Mouse (Mus musculus): ENCODE measurements around the gene Tmem165. TPM values are rescaled to one million over a fixed set of nuclear protein-coding genes. Genes with fewer than 3 reads are reported as not detected.

The Tmem165 gene
- total and polyA plus RNA-seq, 2 experiments from 2014 or later: 41.4 to 70.6 TPM

- Histone ChIP-seq H3K4me1 (ENCODE audit: insufficient read depth) (peaks cover 10% of the 10 kb centered on the region), H3K9me3 (ENCODE audit: low read length) (no peaks in the 10 kb centered on the region), H3K9ac (peak within 1 kb of the TSS; percentile 95), H3K4me3 (ENCODE audit: low read depth, low read length) (peak within 1 kb of the TSS; percentile 83), H3K27me3 (ENCODE audit: insufficient read depth, low read length) (no peaks in the 10 kb centered on the region), H3K36me3 (ENCODE audit: insufficient read depth) (no peaks in the 10 kb centered on the region), H3K27ac (ENCODE audit: low read depth, low read length) (peak within 1 kb of the TSS; percentile 93), H3K4me2 (ENCODE audit: low read depth) (peak within 1 kb of the TSS; percentile 89)
- DNase-seq (peak; percentile 96), ATAC-seq (peak; percentile 98)
- peak; percentile 92 for TF ChIP-seq CTCF (IDR thresholded peaks at IDR 0.05; ENCODE audit: low read depth)
- 2% methylated on average over 67 of the region's 69 CpGs for WGBS
Measured at GRCm38 (mm10) chr5:76139808-76140729, 43.6 kb upstream of the Tmem165 start, which contains the start of gene Srd5a3. Gene Srd5a3 (plus strand): TSS chr5:76140271.

- peak overlapping the region; percentile 83 for H3K4me3 ChIP-seq (ENCODE audit: low read depth, low read length)
- TF ChIP-seq CTCF (IDR thresholded peaks at IDR 0.05; ENCODE audit: low read depth): no peak
- peak overlapping the region; percentile 95 for H3K9ac ChIP-seq
- no peaks in the 10 kb centered on the region for H3K9me3 ChIP-seq (ENCODE audit: low read length)
- no peak for DNase-seq
- ATAC-seq: peak; percentile 52
- H3K4me2 ChIP-seq (ENCODE audit: low read depth): peak overlapping the region; percentile 89
- no peaks in the 10 kb centered on the region for H3K36me3 ChIP-seq (ENCODE audit: insufficient read depth)
- 6% methylated on average over 9 of the region's 9 CpGs for WGBS
- no peaks in the 10 kb centered on the region for H3K27me3 ChIP-seq (ENCODE audit: insufficient read depth, low read length)
- H3K4me1 ChIP-seq (ENCODE audit: insufficient read depth): peaks cover 10% of the 10 kb centered on the region
- peak overlapping the region; percentile 93 for H3K27ac ChIP-seq (ENCODE audit: low read depth, low read length)
Measured at GRCm38 (mm10) chr5:76140730-76141066, 43.0 kb upstream of the Tmem165 start.

DNA sequence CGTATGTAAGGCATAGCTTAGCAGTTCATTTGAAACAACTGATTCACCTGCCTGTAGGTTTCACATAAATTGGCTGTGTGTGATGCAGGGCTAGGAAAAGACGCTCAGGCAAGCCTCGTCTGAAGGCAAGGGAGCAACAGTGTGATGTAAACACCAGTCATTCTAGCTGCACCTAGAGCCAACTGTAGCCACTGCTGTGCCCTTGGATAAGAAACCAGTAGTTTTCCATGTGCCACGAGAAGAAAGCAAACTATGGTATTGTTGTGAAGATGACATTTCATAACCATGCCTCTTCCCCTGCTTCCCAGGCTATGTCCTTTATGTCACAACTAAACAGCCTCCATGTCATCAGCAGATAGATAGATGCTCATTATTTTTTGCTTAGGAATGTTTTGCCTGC lies 40.3 kb upstream of the Tmem165 start:
- ATAC-seq (no peak), DNase-seq (no peak)
- TF ChIP-seq CTCF (IDR thresholded peaks at IDR 0.05; ENCODE audit: low read depth): no peak
- no peak overlapping the region for H3K4me2 ChIP-seq (ENCODE audit: low read depth)
- no peaks in the 10 kb centered on the region for H3K9me3 ChIP-seq (ENCODE audit: low read length)
- no peak overlapping the region for H3K27ac ChIP-seq (ENCODE audit: low read depth, low read length)
- H3K27me3 ChIP-seq (ENCODE audit: insufficient read depth, low read length): no peaks in the 10 kb centered on the region
- WGBS: 88% methylated on average over 4 of the region's 4 CpGs
- no peak overlapping the region for H3K9ac ChIP-seq
- H3K4me3 ChIP-seq (ENCODE audit: low read depth, low read length): no peak overlapping the region
- peaks cover 10% of the 10 kb centered on the region for H3K4me1 ChIP-seq (ENCODE audit: insufficient read depth)
- H3K36me3 ChIP-seq (ENCODE audit: insufficient read depth): no peaks in the 10 kb centered on the region

- no peak overlapping the region for H3K4me2 ChIP-seq (ENCODE audit: low read depth)
- ATAC-seq (no peak), DNase-seq (no peak)
- no peak for TF ChIP-seq CTCF (IDR thresholded peaks at IDR 0.05; ENCODE audit: low read depth)
- H3K9me3 ChIP-seq (ENCODE audit: low read length): no peaks in the 10 kb centered on the region
- H3K4me3 ChIP-seq (ENCODE audit: low read depth, low read length): no peak overlapping the region
- no peaks in the 10 kb centered on the region for H3K27me3 ChIP-seq (ENCODE audit: insufficient read depth, low read length)
- no peak overlapping the region for H3K27ac ChIP-seq (ENCODE audit: low read depth, low read length)
- peaks cover 1% of the 10 kb centered on the region; the same call in 1 of the 2 replicates for H3K4me1 ChIP-seq (ENCODE audit: insufficient read depth)
- WGBS: 97% methylated on average over 1 of the region's 1 CpGs
- peaks cover 6% of the 10 kb centered on the region; the same call in 1 of the 2 replicates for H3K36me3 ChIP-seq (ENCODE audit: insufficient read depth)
- H3K9ac ChIP-seq: no peak overlapping the region
Measured at GRCm38 (mm10) chr5:76146401-76146800, 37.3 kb upstream of the Tmem165 start.

GRCm38 (mm10) chr5:76149436-76149835 lies 34.2 kb upstream of the Tmem165 start:
- TF ChIP-seq CTCF (IDR thresholded peaks at IDR 0.05; ENCODE audit: low read depth): no peak
- Histone ChIP-seq H3K27ac (ENCODE audit: low read depth, low read length) (no peak overlapping the region), H3K27me3 (ENCODE audit: insufficient read depth, low read length) (no peaks in the 10 kb centered on the region), H3K4me2 (ENCODE audit: low read depth) (no peak overlapping the region), H3K9ac (no peak overlapping the region), H3K4me3 (ENCODE audit: low read depth, low read length) (no peak overlapping the region), H3K36me3 (ENCODE audit: insufficient read depth) (peaks cover 10% of the 10 kb centered on the region; the same call in 1 of the 2 replicates), H3K4me1 (ENCODE audit: insufficient read depth) (no peaks in the 10 kb centered on the region), H3K9me3 (ENCODE audit: low read length) (no peaks in the 10 kb centered on the region)
- DNase-seq (no peak), ATAC-seq (no peak)
- 92% methylated on average over 6 of the region's 6 CpGs for WGBS

- Histone ChIP-seq H3K4me3 (ENCODE audit: low read depth, low read length) (no peak overlapping the region), H3K9ac (no peak overlapping the region), H3K4me1 (ENCODE audit: insufficient read depth) (no peaks in the 10 kb centered on the region), H3K9me3 (ENCODE audit: low read length) (no peaks in the 10 kb centered on the region), H3K36me3 (ENCODE audit: insufficient read depth) (peaks cover 15% of the 10 kb centered on the region; the same call in 1 of the 2 replicates), H3K27me3 (ENCODE audit: insufficient read depth, low read length) (no peaks in the 10 kb centered on the region), H3K4me2 (ENCODE audit: low read depth) (no peak overlapping the region), H3K27ac (ENCODE audit: low read depth, low read length) (no peak overlapping the region)
- ATAC-seq (no peak), DNase-seq (no peak)
- 94% methylated on average over 6 of the region's 6 CpGs for WGBS
- no peak for TF ChIP-seq CTCF (IDR thresholded peaks at IDR 0.05; ENCODE audit: low read depth)
Measured at GRCm38 (mm10) chr5:76152956-76153355, 30.7 kb upstream of the Tmem165 start.

DNA sequence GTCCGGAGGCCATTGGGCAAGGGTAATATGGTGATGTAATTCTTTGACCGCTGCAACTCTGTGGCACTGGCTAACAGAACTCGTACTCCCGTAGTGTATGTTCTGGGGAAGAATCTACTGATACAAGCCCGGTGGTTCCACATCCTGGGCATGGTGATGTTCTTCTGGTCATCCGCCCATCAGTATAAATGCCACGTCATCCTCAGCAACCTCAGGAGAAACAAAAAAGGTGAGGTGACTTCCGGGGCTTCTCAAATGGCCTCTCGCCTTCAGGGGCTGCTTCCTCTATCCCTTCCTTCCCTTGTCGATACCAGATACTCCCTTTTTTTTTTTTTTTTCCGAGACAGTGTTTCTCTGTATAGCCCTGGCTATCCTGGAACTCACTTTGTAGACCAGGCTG lies 30.2 kb upstream of the Tmem165 start:
- no peak for TF ChIP-seq CTCF (IDR thresholded peaks at IDR 0.05; ENCODE audit: low read depth)
- no peaks in the 10 kb centered on the region for H3K9me3 ChIP-seq (ENCODE audit: low read length)
- no peak overlapping the region for H3K9ac ChIP-seq
- DNase-seq (no peak), ATAC-seq (no peak)
- no peaks in the 10 kb centered on the region for H3K27me3 ChIP-seq (ENCODE audit: insufficient read depth, low read length)
- no peak overlapping the region for H3K27ac ChIP-seq (ENCODE audit: low read depth, low read length)
- WGBS: 93% methylated on average over 11 of the region's 11 CpGs
- no peak overlapping the region for H3K4me2 ChIP-seq (ENCODE audit: low read depth)
- H3K36me3 ChIP-seq (ENCODE audit: insufficient read depth): peaks cover 15% of the 10 kb centered on the region; the same call in 1 of the 2 replicates
- no peaks in the 10 kb centered on the region for H3K4me1 ChIP-seq (ENCODE audit: insufficient read depth)
- no peak overlapping the region for H3K4me3 ChIP-seq (ENCODE audit: low read depth, low read length)
